Mouse (Mus musculus): ENCODE measurements at regions not wholly inside any gene's neighbourhood (a gene's known extent, or its start where the extent isn't known, plus 50 kb on each side); places are given as distances from the start of the nearest gene placed in this dataset.

DNA sequence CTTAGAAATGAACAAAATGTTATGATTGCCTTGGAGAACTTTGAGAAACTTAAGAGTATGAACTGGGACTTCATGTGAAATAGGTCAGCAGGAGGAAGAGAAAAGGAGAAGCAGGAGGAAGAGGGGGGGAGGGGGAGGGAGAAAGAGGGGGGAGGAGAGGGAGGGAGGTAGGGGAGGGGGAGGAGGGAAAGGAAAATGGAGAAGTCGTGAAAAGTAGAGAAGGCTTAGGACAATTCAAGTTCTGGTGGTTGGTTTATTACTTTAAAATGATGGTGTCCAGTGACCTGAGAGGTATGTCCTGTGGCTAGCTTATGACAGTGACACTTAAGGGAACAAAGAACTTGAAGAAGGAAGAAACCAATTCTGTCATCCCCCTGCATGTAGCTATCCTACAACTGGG, 171.6 kb upstream of the Egfl6 start:
- Histone ChIP-seq H3K4me1 (ENCODE audit: control insufficient read depth, insufficient read depth, low read length) (no peaks in the 10 kb centered on the region), H3K27me3 (replicated peaks; ENCODE audit: control insufficient read depth, insufficient read depth, low read length) (no peaks in the 10 kb centered on the region), H3K4me3 (ENCODE audit: insufficient read depth, low read depth, low read length) (no peak overlapping the region), H3K27ac (ENCODE audit: insufficient read depth, low read depth, low read length) (no peak overlapping the region), H3K36me3 (ENCODE audit: control insufficient read depth, insufficient read depth, low read length) (no peaks in the 10 kb centered on the region)
- TF ChIP-seq POLR2A (IDR thresholded peaks at IDR 0.05; ENCODE audit: low read depth, low read length), result no peak
- no peak for DNase-seq
- 44% methylated on average over 1 of the region's 1 CpGs for whole genome bisulfite sequencing

DNA sequence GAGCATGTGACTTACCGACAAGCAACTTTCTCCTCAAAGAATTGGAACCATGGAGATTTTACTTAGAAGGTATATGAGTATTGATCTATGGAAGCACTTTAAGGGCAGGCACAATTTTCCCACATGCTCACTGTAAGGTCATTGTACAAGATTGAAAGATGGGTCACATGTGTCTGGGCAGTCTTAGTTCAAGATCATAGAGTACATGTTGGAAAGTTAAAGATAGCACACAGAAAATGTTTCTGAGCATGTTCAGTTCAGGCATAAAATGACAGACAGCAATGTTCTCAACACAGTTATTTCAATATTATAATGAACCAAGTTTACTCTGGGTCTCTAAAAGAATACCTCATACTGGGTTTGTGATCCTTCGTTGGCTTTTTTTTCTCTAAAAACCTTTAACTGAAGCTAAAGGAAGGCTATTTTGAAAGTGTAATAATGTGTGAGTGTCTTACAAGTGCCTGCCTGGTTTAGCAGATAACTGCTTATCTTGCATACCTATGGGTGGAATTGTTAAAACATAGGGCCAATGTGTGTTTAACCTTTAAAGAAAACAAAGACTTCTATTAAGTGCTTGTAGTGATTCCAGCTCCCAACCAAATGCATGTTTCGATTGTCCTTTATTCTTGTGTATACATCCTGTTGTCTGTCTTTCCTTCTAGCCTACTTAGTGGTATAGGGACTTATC, 169.6 kb upstream of the Egfl6 start:
- Histone ChIP-seq H3K4me1 (ENCODE audit: control insufficient read depth, insufficient read depth, low read length) (no peaks in the 10 kb centered on the region), H3K27me3 (replicated peaks; ENCODE audit: control insufficient read depth, insufficient read depth, low read length) (no peaks in the 10 kb centered on the region), H3K4me3 (ENCODE audit: insufficient read depth, low read depth, low read length) (no peak overlapping the region), H3K36me3 (ENCODE audit: control insufficient read depth, insufficient read depth, low read length) (no peaks in the 10 kb centered on the region), H3K27ac (ENCODE audit: insufficient read depth, low read depth, low read length) (no peak overlapping the region)
- DNase-seq, result no peak
- 82% methylated on average over 3 of the region's 3 CpGs for WGBS
- TF ChIP-seq POLR2A (IDR thresholded peaks at IDR 0.05; ENCODE audit: low read depth, low read length) (no peak), CTCF (conservative IDR thresholded peaks at IDR 0.05; ENCODE audit: insufficient read depth, insufficient read length, low read depth, low read length) (no peak)

DNA sequence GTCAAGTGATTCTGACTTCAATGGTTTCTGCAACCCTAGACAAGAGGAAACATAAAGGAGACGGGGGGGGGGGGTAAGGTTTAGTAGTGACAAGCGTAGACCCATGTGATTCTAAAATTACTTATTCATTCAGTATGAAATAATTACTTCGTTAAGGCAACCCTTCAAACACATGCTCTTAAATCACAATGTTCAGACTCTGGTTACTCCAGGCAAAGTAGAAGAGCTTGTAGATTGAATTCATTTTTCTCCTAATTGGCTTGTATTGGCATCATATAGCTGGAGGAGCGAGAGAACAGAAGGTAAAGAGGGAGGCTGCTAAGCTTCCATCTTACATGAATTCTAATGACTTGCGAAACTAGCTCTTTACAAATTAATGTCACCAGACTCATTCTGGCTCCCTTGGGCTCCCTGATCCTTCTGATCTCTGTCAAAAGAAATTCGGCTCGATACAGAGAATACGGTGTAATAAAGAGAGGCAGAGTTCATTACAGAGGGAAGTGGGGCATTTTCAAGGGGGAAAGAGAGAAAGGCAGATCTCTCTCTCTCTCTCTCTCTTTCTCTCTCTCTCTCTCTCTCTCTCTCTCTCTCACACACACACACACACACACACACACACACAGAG, 163.6 kb upstream of the Egfl6 start:
- 73% methylated on average over 8 of the region's 8 CpGs for whole genome bisulfite sequencing
- no peak for DNase-seq
- no peaks in the 10 kb centered on the region for H3K36me3 ChIP-seq (ENCODE audit: control insufficient read depth, insufficient read depth, low read length)

DNA sequence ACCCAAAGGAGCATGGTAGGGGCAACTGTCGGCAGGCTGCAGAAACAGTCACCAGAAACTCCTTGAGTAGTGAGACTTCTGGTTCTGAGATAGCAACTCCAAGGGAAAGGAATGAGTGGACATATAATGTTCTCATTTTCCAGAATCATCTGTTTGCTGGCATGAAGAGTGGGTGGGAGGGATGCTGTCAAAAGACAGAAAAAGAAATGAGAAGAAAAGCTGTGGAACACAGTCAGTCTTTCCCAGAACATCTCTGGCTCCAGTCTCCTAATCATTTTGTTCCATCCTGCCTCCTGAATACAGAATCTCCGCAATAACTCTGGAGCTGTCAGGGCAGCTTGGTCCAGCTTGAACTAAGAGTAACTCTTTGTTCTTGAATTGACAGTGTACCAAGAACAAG, 145.8 kb upstream of the Egfl6 start:
- DNase-seq, result no peak
- 67% methylated on average over 2 of the region's 2 CpGs for WGBS
- Histone ChIP-seq H3K4me3 (ENCODE audit: insufficient read depth, low read depth, low read length) (no peak overlapping the region), H3K36me3 (ENCODE audit: control insufficient read depth, insufficient read depth, low read length) (no peaks in the 10 kb centered on the region), H3K27ac (ENCODE audit: insufficient read depth, low read depth, low read length) (no peak overlapping the region), H3K4me1 (ENCODE audit: control insufficient read depth, insufficient read depth, low read length) (no peaks in the 10 kb centered on the region), H3K27me3 (replicated peaks; ENCODE audit: control insufficient read depth, insufficient read depth, low read length) (no peaks in the 10 kb centered on the region)
- TF ChIP-seq POLR2A (IDR thresholded peaks at IDR 0.05; ENCODE audit: low read depth, low read length) (no peak), CTCF (conservative IDR thresholded peaks at IDR 0.05; ENCODE audit: insufficient read depth, insufficient read length, low read depth, low read length) (no peak)

More for the DNA sequence above, 163.6 kb upstream of the Egfl6 start:
- Histone ChIP-seq H3K4me3 (ENCODE audit: insufficient read depth, low read depth, low read length) (no peak overlapping the region), H3K27me3 (replicated peaks; ENCODE audit: control insufficient read depth, insufficient read depth, low read length) (no peaks in the 10 kb centered on the region), H3K4me1 (ENCODE audit: control insufficient read depth, insufficient read depth, low read length) (no peaks in the 10 kb centered on the region), H3K27ac (ENCODE audit: insufficient read depth, low read depth, low read length) (no peak overlapping the region)
- TF ChIP-seq POLR2A (IDR thresholded peaks at IDR 0.05; ENCODE audit: low read depth, low read length), result no peak
- TF ChIP-seq CTCF (conservative IDR thresholded peaks at IDR 0.05; ENCODE audit: insufficient read depth, insufficient read length, low read depth, low read length), result no peak

DNA sequence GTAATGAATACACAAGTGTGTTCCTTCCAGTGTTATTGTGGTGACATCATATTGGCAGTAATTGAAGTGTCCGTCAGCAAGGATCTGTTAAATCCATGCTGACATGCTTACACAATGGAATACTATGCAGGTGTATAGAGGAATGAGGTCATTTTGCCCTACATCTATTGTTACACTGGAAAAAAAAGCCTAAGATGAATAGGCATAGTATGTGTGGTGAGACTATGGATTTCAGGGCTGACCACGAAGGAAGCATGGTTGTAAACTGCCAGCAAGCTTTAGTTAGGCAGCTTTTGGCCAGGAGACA, 143.1 kb upstream of the Egfl6 start:
- H3K27ac ChIP-seq (ENCODE audit: insufficient read depth, low read depth, low read length), result no peak overlapping the region
- H3K27me3 ChIP-seq (replicated peaks; ENCODE audit: control insufficient read depth, insufficient read depth, low read length), result no peaks in the 10 kb centered on the region
- no peak for DNase-seq
- H3K36me3 ChIP-seq (ENCODE audit: control insufficient read depth, insufficient read depth, low read length), result no peaks in the 10 kb centered on the region
- WGBS, result 94% methylated on average over 2 of the region's 2 CpGs
- H3K4me3 ChIP-seq (ENCODE audit: insufficient read depth, low read depth, low read length), result no peak overlapping the region
- no peak for TF ChIP-seq POLR2A (IDR thresholded peaks at IDR 0.05; ENCODE audit: low read depth, low read length)
- no peak for TF ChIP-seq CTCF (conservative IDR thresholded peaks at IDR 0.05; ENCODE audit: insufficient read depth, insufficient read length, low read depth, low read length)
- H3K4me1 ChIP-seq (ENCODE audit: control insufficient read depth, insufficient read depth, low read length), result no peaks in the 10 kb centered on the region

DNA sequence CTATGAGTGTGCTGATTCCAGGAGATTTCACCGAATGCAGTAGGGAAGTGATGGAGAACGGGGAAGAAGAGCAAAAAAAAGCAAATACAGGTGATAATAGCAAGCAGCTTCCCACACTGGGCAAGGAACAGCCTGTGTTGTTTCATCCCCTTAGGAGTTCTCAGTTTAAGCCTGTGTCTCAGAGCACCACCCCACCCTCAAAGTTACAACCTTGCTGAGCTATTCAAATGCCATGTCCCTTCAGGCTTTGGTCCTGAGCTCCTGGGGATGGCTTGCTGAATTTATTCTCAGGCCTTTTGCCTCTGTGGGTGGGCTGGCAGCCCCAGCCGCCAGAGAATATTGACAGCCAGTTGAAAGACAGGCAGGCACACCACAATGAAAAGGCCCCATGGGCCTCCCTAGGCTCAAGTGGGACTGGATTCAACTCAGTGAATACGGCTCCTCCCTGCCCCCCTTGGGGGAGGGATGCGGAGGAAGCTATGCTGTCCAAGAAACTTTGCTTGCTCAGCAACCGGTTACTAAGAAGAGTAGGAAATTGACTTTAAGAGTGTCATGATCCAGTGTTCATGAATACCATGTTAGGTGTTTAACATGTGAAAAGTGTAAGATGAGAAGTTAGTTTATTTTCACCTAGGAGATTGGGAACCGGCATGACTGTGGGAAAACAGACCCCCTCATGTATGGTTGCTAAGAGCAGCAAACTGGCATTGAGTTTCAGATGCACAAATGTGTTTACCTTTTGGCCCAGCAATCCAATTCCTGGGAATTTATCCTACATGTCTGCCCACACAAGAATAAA, 142.5 kb upstream of the Egfl6 start:
- no peak for DNase-seq
- no peak overlapping the region for H3K4me3 ChIP-seq (ENCODE audit: insufficient read depth, low read depth, low read length)
- H3K36me3 ChIP-seq (ENCODE audit: control insufficient read depth, insufficient read depth, low read length), result no peaks in the 10 kb centered on the region
- 55% methylated on average over 7 of the region's 7 CpGs for WGBS
- TF ChIP-seq CTCF (conservative IDR thresholded peaks at IDR 0.05; ENCODE audit: insufficient read depth, insufficient read length, low read depth, low read length), result no peak
- H3K27me3 ChIP-seq (replicated peaks; ENCODE audit: control insufficient read depth, insufficient read depth, low read length), result no peaks in the 10 kb centered on the region
- no peaks in the 10 kb centered on the region for H3K4me1 ChIP-seq (ENCODE audit: control insufficient read depth, insufficient read depth, low read length)
- no peak overlapping the region for H3K27ac ChIP-seq (ENCODE audit: insufficient read depth, low read depth, low read length)

DNA sequence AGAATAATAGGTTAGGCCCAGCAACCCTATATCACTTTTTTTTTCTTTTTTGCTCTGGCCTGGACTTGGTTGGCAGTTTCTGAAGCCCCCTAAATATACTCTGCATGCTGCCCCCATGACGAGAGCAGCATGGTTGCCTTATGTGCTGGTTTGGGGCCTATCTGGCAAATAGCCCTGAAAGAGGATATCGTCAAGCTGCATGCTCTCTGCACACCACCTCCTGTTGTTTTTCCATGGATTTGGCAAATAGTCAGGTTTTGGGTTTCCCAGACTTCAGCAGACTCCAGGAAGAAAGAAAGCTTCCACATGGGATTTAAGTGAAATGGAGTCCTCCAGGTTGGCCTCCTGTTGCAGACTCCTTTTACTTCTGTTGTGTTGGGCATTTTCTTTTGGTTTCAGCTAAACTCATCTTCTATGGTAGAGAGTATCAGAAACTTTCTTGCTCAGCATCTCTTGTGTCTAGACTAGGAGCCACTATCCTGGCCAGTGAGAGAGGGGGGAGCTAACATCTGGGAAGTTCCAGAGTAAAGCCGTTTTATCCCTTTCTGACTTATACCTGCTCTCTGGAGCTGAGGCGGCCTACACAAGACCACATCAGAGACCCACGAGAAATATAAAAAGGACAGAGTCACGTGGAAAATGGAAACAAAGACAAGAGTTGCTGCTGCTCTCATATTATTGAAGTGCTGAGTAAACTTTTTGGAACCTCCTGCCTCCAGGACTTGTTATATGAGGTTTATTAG, 140.4 kb upstream of the Egfl6 start:
- no peak overlapping the region for H3K4me3 ChIP-seq (ENCODE audit: insufficient read depth, low read depth, low read length)
- no peak for TF ChIP-seq POLR2A (IDR thresholded peaks at IDR 0.05; ENCODE audit: low read depth, low read length)
- TF ChIP-seq CTCF (conservative IDR thresholded peaks at IDR 0.05; ENCODE audit: insufficient read depth, insufficient read length, low read depth, low read length), result no peak
- H3K27ac ChIP-seq (ENCODE audit: insufficient read depth, low read depth, low read length), result no peak overlapping the region
- no peaks in the 10 kb centered on the region for H3K27me3 ChIP-seq (replicated peaks; ENCODE audit: control insufficient read depth, insufficient read depth, low read length)
- DNase-seq, result no peak
- 71% methylated on average over 6 of the region's 6 CpGs for WGBS
- no peaks in the 10 kb centered on the region for H3K4me1 ChIP-seq (ENCODE audit: control insufficient read depth, insufficient read depth, low read length)
- H3K36me3 ChIP-seq (ENCODE audit: control insufficient read depth, insufficient read depth, low read length), result no peaks in the 10 kb centered on the region

Measured in kidney, adult 2 months (tissue).